In the genomic region with DNA sequence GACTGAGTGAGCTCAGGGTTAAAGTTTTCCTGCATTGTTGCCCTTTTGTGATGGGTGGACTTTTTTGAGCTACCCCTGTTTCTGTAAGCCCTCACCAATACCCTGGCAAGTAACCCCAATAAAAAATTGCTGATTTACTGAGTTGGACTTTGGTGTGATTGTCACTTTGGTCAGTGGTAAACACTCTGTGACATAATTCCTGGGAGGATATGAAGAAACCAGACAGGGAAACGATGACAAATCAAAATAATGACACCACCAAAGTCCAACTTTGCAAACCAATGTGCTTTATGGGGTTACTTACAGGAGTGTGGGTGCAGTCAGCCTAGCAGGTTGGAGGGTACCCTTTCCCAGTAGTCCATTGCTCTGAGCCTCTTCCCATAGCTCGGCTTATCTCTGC, we compare ENCODE assay signal across 21 mouse cellular contexts. TPM values are rescaled to one million over a fixed set of nuclear protein-coding genes. Genes with fewer than 3 reads are reported as not detected.
"Had no signal": no experiment of that assay in that cellular context is flagged by ENCODE, and none has a peak within 500 bp of the region (broad histone marks: within the 10 kb centered on the region; RNA-seq: fewer than 3 reads in every experiment).

No protein-coding gene starts in this region.

- H3K4me2 ChIP-seq: lung, embryonic 15.5 days; midbrain, embryonic 11.5 days; midbrain, embryonic 13.5 days; midbrain, embryonic 15.5 days; neural tube, embryonic 12.5 days; stomach, embryonic 15.5 days had no signal

- H3K36me3 ChIP-seq: lung, embryonic 15.5 days; midbrain, embryonic 13.5 days; midbrain, embryonic 15.5 days; neural tube, embryonic 12.5 days; stomach, embryonic 15.5 days had no signal

- H3K4me1 ChIP-seq: midbrain, embryonic 13.5 days; neural tube, embryonic 12.5 days; stomach, embryonic 15.5 days had no signal

- H3K9ac ChIP-seq: lung, embryonic 15.5 days; midbrain, embryonic 13.5 days; midbrain, embryonic 15.5 days; neural tube, embryonic 12.5 days; stomach, embryonic 15.5 days had no signal

- H3K27ac ChIP-seq: lung, embryonic 15.5 days; macrophage; midbrain, embryonic 13.5 days; midbrain, embryonic 15.5 days; neural tube, embryonic 12.5 days; stomach, embryonic 15.5 days; stomach, postnatal 0 days had no signal

- H3K4me3 ChIP-seq: lung, embryonic 15.5 days; megakaryocyte, embryonic 14.5 days; midbrain, embryonic 13.5 days; midbrain, embryonic 15.5 days; neural tube, embryonic 12.5 days; stomach, embryonic 15.5 days had no signal

- DNase-seq: lung, adult 2 months; lung, postnatal 14 days; lung, postnatal 36 days; right cerebral cortex, postnatal 14 days; spleen, adult 18-20 months; thymus, adult 2 months; thymus, postnatal 25 days; thymus, postnatal 4 days had no signal

- H3K9me3 ChIP-seq: lung, embryonic 15.5 days; midbrain, embryonic 13.5 days; midbrain, embryonic 15.5 days; neural tube, embryonic 12.5 days; stomach, embryonic 15.5 days had no signal

- ATAC-seq: lung, postnatal 0 days; midbrain, embryonic 13.5 days; midbrain, embryonic 15.5 days had no signal

- H3K27me3 ChIP-seq: lung, embryonic 15.5 days; midbrain, embryonic 13.5 days; midbrain, embryonic 15.5 days; neural tube, embryonic 12.5 days; stomach, embryonic 15.5 days had no signal

RNA-seq across cellular contexts. Expression of gene Cyp4f37, which starts 16.0 kb away (rescaled TPM):
- polyA plus RNA-seq: liver, embryonic 16.5 days; lung, embryonic 15.5 days; lung, postnatal 0 days; macrophage; midbrain, embryonic 11.5 days; midbrain, postnatal 0 days; neural tube, embryonic 12.5 days; stomach, embryonic 15.5 days; stomach, postnatal 0 days; thymus, adult 2 months had no signal

RNA-seq across cellular contexts. Expression of gene Cyp4f40, which starts 21.5 kb away (rescaled TPM):
- polyA plus RNA-seq: lung, embryonic 15.5 days; lung, postnatal 0 days; macrophage; midbrain, embryonic 11.5 days; midbrain, embryonic 13.5 days; midbrain, embryonic 15.5 days; neural tube, embryonic 12.5 days; neural tube, embryonic 14.5 days had no signal

RNA-seq across cellular contexts. Expression of gene Cyp4f15, which starts 48.3 kb away (rescaled TPM):
- polyA plus RNA-seq: lung, embryonic 15.5 days; macrophage had no signal
